Mouse (Mus musculus) thymus, adult 2 months (tissue): ENCODE measurements at regions not wholly inside any gene's neighbourhood (a gene's known extent, or its start where the extent isn't known, plus 50 kb on each side); places are given as distances from the start of the nearest gene placed in this dataset.

Source experiments
- CTCF ChIP-seq: fragments of 200-500 bp; IDR thresholded peaks from 2 replicates; pipeline ENCODE4 v1.5.1; 2012; ENCODE audit warnings: mild to moderate bottlenecking, control low read depth, low read length, moderate library complexity, borderline replicate concordance; ENCODE audit not compliant: control insufficient read depth, poor library complexity, insufficient read depth; ENCODE audit errors: extremely low read depth
- POLR2A ChIP-seq: fragments of 200-500 bp; IDR thresholded peaks from 2 replicates; pipeline ENCODE4 v1.6.1; 2012; ENCODE audit warnings: mild to moderate bottlenecking, low read length, control low read depth, moderate library complexity; ENCODE audit not compliant: control insufficient read depth, poor library complexity, insufficient read depth; ENCODE audit errors: extremely low read depth

- no peak for TF ChIP-seq POLR2A
- TF ChIP-seq CTCF, result no peak
Measured at GRCm38 (mm10) chr17:14517368-14517767, 176.7 kb downstream of the Thbs2 start.
